Mouse (Mus musculus): ENCODE measurements around the gene Serpina3c. TPM values are rescaled to one million over a fixed set of nuclear protein-coding genes. Genes with fewer than 3 reads are reported as not detected.
"Not testable (repeated sequence)": the region's sequence is repeated elsewhere in the genome, so short reads cannot be mapped to it uniquely, and the experiment has no call there.

The Serpina3c gene
- total and polyA plus RNA-seq, 2 experiments from 2014 or later: 0.09 TPM; not detected in 1

DNA sequence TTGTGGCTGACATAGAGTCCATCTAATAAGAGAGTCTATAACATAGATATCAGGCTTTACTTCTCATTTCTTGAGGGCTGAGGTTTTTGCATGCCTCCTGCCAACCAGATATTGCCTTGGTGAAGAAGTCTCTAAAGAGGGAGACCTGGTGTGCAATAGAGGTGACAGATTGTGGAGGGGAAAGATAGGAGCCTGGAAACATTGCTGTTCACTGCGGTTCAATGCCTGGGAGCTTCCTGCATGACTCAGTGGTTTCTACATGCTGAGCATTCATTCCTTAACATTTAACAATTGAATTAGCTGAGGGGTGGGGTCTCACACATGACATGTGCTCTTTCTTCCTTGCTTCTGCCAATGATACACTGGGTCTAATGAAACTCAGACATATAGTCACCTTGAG lies 30.6 kb downstream of the Serpina3c start:
- 81% methylated on average over 1 of the region's 1 CpGs for WGBS
- no peak overlapping the region for H3K9ac ChIP-seq (replicated peaks; ENCODE audit: low read length)
- H3K4me2 ChIP-seq (ENCODE audit: low read depth, low read length): no peak overlapping the region
- DNase-seq (ENCODE audit: low spot score): no peak
- no peak for TF ChIP-seq CTCF (IDR thresholded peaks at IDR 0.05; ENCODE audit: low read depth)
- no peaks in the 10 kb centered on the region for H3K4me1 ChIP-seq (ENCODE audit: insufficient read depth, low read length)
- no peaks in the 10 kb centered on the region for H3K27me3 ChIP-seq (ENCODE audit: insufficient read depth, low read length)
- no peak for ATAC-seq
- H3K9me3 ChIP-seq (ENCODE audit: low read length): no peaks in the 10 kb centered on the region
- H3K27ac ChIP-seq: no peak overlapping the region
- H3K4me3 ChIP-seq (ENCODE audit: low read length): no peak overlapping the region
- no peaks in the 10 kb centered on the region for H3K36me3 ChIP-seq (ENCODE audit: insufficient read depth, low read length)

DNA sequence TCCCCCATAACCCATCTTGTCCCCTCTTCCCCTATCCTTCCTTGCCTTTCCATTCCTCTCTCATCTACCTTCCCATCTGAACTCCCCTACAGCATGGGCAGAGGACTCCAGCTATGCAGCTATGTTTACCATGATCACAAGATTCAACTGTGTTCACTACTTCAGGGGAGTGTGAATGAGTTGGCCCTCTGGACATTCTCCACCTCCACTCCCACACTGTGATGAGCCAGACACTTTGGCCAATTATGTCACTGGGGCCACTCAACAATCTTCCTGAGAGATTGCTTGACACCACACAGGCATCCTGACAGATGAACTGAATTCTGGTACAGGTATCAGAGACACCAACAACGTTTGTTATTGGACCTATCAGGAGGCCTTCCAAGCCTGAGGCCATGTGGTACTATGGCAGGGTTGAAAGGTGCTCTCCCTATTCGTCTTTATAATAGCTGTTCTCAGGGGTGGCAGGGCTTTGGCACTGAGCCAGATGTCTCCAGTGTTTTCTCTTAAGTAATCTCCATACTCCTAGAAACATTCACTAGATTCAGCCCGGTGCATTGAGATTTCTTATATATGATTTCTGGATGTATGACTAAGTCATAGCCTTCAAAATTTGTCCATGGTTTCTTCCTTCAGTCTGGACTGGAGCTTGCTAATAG lies 38.6 kb downstream of the Serpina3c start:
- H3K9ac ChIP-seq (replicated peaks; ENCODE audit: low read length): no peak overlapping the region
- H3K27ac ChIP-seq: no peak overlapping the region
- WGBS: 50% methylated on average over 3 of the region's 3 CpGs
- H3K4me2 ChIP-seq (ENCODE audit: low read depth, low read length): no peak overlapping the region
- H3K4me1 ChIP-seq (ENCODE audit: insufficient read depth, low read length): no peaks in the 10 kb centered on the region
- no peak overlapping the region for H3K4me3 ChIP-seq (ENCODE audit: low read length)
- no peaks in the 10 kb centered on the region for H3K36me3 ChIP-seq (ENCODE audit: insufficient read depth, low read length)
- H3K27me3 ChIP-seq (ENCODE audit: insufficient read depth, low read length): no peaks in the 10 kb centered on the region
- DNase-seq (ENCODE audit: low spot score): no peak
- ATAC-seq: no peak
- TF ChIP-seq CTCF (IDR thresholded peaks at IDR 0.05; ENCODE audit: low read depth): no peak
- H3K9me3 ChIP-seq (ENCODE audit: low read length): no peaks in the 10 kb centered on the region

DNA sequence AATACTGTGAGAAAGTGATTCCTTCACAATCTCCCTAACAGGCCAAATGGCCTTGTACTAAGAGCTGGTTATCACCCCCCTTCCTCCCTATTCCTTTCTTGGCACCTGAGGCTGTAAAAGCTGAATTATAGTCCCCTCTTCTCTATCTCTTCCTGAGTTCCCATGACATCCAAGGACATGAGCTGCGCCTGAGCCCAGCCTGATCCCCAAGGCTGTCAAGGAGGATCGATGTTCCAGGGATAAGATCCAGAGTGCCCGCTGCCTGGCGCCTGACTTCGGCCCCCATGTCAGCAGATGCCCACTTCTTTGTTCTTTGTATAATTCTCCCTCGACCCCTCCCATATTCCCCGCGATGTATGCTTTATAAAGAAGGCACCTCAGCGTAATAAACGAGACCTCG lies 41.3 kb downstream of the Serpina3c start, which contains the start of gene Serpina3a:
Serpina3a (plus strand) TSS at position 392 of the 400 bp plus-strand sequence.
- 88% methylated on average over 11 of the region's 11 CpGs for WGBS
- not testable (repeated sequence) for H3K36me3 ChIP-seq (ENCODE audit: insufficient read depth, low read length); H3K27ac ChIP-seq; H3K9ac ChIP-seq (replicated peaks; ENCODE audit: low read length); DNase-seq (ENCODE audit: low spot score); H3K4me2 ChIP-seq (ENCODE audit: low read depth, low read length); H3K27me3 ChIP-seq (ENCODE audit: insufficient read depth, low read length); H3K4me3 ChIP-seq (ENCODE audit: low read length); ATAC-seq; H3K4me1 ChIP-seq (ENCODE audit: insufficient read depth, low read length); H3K9me3 ChIP-seq (ENCODE audit: low read length)

DNA sequence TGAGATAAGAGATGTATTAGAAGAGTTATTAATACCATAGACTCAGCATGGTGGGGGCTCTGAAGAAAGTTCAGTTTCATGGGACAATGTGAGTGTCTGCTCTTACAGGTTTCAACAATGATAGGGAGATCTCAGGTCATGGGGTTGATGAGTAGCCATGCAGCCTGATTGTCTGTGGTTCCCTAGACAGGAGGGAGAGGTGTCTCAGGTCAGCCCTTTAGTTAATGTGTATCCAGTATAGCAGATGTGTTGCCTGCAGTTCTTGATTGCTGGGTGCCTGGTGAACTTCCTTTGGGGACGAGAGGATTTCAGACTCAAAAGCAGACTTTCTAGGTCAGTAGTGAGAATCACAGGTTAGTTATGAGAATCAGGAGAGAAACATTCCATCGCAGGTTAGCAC lies 45.2 kb downstream of the Serpina3c start:
- Histone ChIP-seq H3K4me2 (ENCODE audit: low read depth, low read length) (no peak overlapping the region), H3K36me3 (ENCODE audit: insufficient read depth, low read length) (no peaks in the 10 kb centered on the region), H3K9ac (replicated peaks; ENCODE audit: low read length) (no peak overlapping the region), H3K9me3 (ENCODE audit: low read length) (no peaks in the 10 kb centered on the region), H3K4me3 (ENCODE audit: low read length) (no peak overlapping the region), H3K27me3 (ENCODE audit: insufficient read depth, low read length) (no peaks in the 10 kb centered on the region), H3K27ac (no peak overlapping the region), H3K4me1 (ENCODE audit: insufficient read depth, low read length) (no peaks in the 10 kb centered on the region)
- no peak for TF ChIP-seq CTCF (IDR thresholded peaks at IDR 0.05; ENCODE audit: low read depth)
- DNase-seq (ENCODE audit: low spot score): no peak
- WGBS: 89% methylated on average over 2 of the region's 2 CpGs
- ATAC-seq: no peak

DNA sequence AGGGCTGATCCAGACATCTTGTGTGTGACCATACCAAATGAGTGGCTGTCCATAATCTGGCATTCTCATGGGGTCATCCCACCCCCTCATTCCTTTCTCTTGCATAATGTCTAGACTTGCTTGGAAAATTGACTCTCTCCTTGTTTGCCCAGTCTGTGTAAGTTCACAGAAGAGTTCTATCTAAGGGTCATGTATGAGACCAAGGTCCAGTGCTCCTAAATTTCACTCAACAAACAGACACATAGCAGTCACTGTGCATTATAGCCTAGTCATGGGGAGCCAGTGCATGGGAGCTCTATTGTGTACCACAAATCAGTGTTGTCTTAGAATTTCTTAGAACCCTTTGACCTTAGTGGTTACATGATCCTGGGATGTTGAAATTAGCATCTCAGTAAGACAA lies 46.8 kb downstream of the Serpina3c start:
- no peak overlapping the region for H3K4me3 ChIP-seq (ENCODE audit: low read length)
- ATAC-seq (no peak), DNase-seq (ENCODE audit: low spot score) (no peak)
- H3K27ac ChIP-seq: no peak overlapping the region
- H3K9ac ChIP-seq (replicated peaks; ENCODE audit: low read length): no peak overlapping the region
- no peaks in the 10 kb centered on the region for H3K9me3 ChIP-seq (ENCODE audit: low read length)
- no peak for TF ChIP-seq CTCF (IDR thresholded peaks at IDR 0.05; ENCODE audit: low read depth)
- no peak overlapping the region for H3K4me2 ChIP-seq (ENCODE audit: low read depth, low read length)
- H3K36me3 ChIP-seq (ENCODE audit: insufficient read depth, low read length): no peaks in the 10 kb centered on the region
- no peaks in the 10 kb centered on the region for H3K4me1 ChIP-seq (ENCODE audit: insufficient read depth, low read length)
- H3K27me3 ChIP-seq (ENCODE audit: insufficient read depth, low read length): no peaks in the 10 kb centered on the region

DNA sequence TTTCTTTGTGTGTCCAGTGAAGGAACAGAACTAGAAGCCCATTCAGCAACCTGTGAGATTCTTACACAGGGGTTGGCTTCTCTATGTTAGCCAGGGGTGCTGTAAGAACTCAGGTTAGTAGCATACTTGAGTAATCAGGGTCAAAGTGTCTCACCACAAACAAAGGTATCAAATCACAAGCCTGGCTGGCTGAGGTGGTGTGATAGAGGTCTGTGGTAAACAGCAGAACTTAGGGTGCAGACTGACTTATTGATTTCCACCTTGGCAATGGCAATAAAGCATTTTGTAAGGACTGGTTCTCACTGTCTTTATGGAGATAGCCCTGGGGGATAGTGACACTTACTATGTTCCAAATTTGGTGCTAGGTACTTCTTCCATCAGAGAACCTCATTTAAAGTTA lies 47.8 kb downstream of the Serpina3c start:
- no peak for TF ChIP-seq CTCF (IDR thresholded peaks at IDR 0.05; ENCODE audit: low read depth)
- ATAC-seq: no peak
- no peaks in the 10 kb centered on the region for H3K9me3 ChIP-seq (ENCODE audit: low read length)

DNA sequence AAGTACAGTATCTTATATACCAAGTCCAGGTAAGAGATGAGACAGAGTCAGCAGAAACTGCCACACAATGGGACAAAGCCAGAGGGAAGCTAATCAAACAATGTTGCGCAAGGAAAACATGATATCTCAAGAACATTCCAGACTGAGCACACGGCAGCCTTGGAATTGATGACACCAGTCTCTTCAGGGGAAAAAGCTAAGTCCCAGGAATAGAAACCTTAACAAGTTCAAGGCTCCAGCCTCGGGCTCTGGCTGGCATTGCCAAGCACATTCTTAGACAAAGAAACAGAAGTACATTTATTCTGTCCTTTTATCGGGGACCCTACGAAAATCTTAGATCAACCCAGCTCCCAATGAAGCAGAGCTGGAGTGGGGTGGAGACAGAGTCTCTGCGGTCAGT lies 52.9 kb downstream of the Serpina3c start, which contains the start of gene Serpina5:
Serpina5 (plus strand) TSS at position 346 of the 400 bp plus-strand sequence.
- Histone ChIP-seq H3K27ac (no peak within 1 kb of the TSS), H3K4me3 (ENCODE audit: low read length) (no peak within 1 kb of the TSS), H3K9me3 (ENCODE audit: low read length) (no peaks in the 10 kb centered on the region), H3K27me3 (ENCODE audit: insufficient read depth, low read length) (no peaks in the 10 kb centered on the region), H3K4me1 (ENCODE audit: insufficient read depth, low read length) (no peaks in the 10 kb centered on the region), H3K4me2 (ENCODE audit: low read depth, low read length) (no peak within 1 kb of the TSS), H3K36me3 (ENCODE audit: insufficient read depth, low read length) (no peaks in the 10 kb centered on the region), H3K9ac (replicated peaks; ENCODE audit: low read length) (no peak within 1 kb of the TSS)
- TF ChIP-seq CTCF (IDR thresholded peaks at IDR 0.05; ENCODE audit: low read depth): no peak
- no peak for DNase-seq (ENCODE audit: low spot score)
- no peak for ATAC-seq
- WGBS: 92% methylated on average over 6 of the region's 6 CpGs

More for the DNA sequence above, 47.8 kb downstream of the Serpina3c start:
- Histone ChIP-seq H3K27ac (no peak overlapping the region), H3K36me3 (ENCODE audit: insufficient read depth, low read length) (no peaks in the 10 kb centered on the region), H3K9ac (replicated peaks; ENCODE audit: low read length) (no peak overlapping the region), H3K4me1 (ENCODE audit: insufficient read depth, low read length) (no peaks in the 10 kb centered on the region), H3K4me2 (ENCODE audit: low read depth, low read length) (no peak overlapping the region), H3K4me3 (ENCODE audit: low read length) (no peak overlapping the region), H3K27me3 (ENCODE audit: insufficient read depth, low read length) (no peaks in the 10 kb centered on the region)
- DNase-seq (ENCODE audit: low spot score): no peak

Other genes with a start within 250 kb of the Serpina3c start
- gene Serpina1c, start 249.0 kb downstream of the Serpina3c start, total RNA-seq (2014; rRNA removed): not detected in 2 replicates
- not detected in 2 replicates for gene Serpina1c, start 249.0 kb downstream of the Serpina3c start, polyA plus RNA-seq (2015; fragmentation: Nextera tagmentation; extraction: Ambion mirVana)
- gene Serpina1e, start 194.9 kb downstream of the Serpina3c start, total RNA-seq (2014; rRNA removed): not detected in 2 replicates
- not detected in 2 replicates for gene Serpina1e, start 194.9 kb downstream of the Serpina3c start, polyA plus RNA-seq (2015; fragmentation: Nextera tagmentation; extraction: Ambion mirVana)
- gene Serpina11, start 163.9 kb downstream of the Serpina3c start, total RNA-seq (2014; rRNA removed): not detected in 2 replicates
- 0.13 TPM in 1 of 2 replicates, not detected in the other for gene Serpina11, start 163.9 kb downstream of the Serpina3c start, polyA plus RNA-seq (2015; fragmentation: Nextera tagmentation; extraction: Ambion mirVana)
- not detected in 2 replicates for gene Serpina9, start 140.1 kb downstream of the Serpina3c start, total RNA-seq (2014; rRNA removed)
- 0.38 and 0.43 TPM in 2 replicates for gene Serpina9, start 140.1 kb downstream of the Serpina3c start, polyA plus RNA-seq (2015; fragmentation: Nextera tagmentation; extraction: Ambion mirVana)
- gene Serpina12, start 109.4 kb downstream of the Serpina3c start, total RNA-seq (2014; rRNA removed): not detected in 2 replicates
- not detected in 2 replicates for gene Serpina12, start 109.4 kb downstream of the Serpina3c start, polyA plus RNA-seq (2015; fragmentation: Nextera tagmentation; extraction: Ambion mirVana)
- gene Serpina5, start 52.8 kb downstream of the Serpina3c start, total RNA-seq (2014; rRNA removed): 0.21 TPM in 1 of 2 replicates, not detected in the other
- gene Serpina5, start 52.8 kb downstream of the Serpina3c start, polyA plus RNA-seq (2015; fragmentation: Nextera tagmentation; extraction: Ambion mirVana): not detected in 2 replicates
- gene Serpina3a, start 41.1 kb downstream of the Serpina3c start, total RNA-seq (2014; rRNA removed): not detected in 2 replicates
- gene Serpina3a, start 41.1 kb downstream of the Serpina3c start, polyA plus RNA-seq (2015; fragmentation: Nextera tagmentation; extraction: Ambion mirVana): not detected in 2 replicates
- gene Serpina3b, start 25.9 kb downstream of the Serpina3c start, total RNA-seq (2014; rRNA removed): not detected in 2 replicates
- gene Serpina3b, start 25.9 kb downstream of the Serpina3c start, polyA plus RNA-seq (2015; fragmentation: Nextera tagmentation; extraction: Ambion mirVana): not detected in 2 replicates
- 0.43 TPM in 1 of 2 replicates, not detected in the other for gene Serpina3f, start 60.7 kb upstream of the Serpina3c start, total RNA-seq (2014; rRNA removed)
- gene Serpina3f, start 60.7 kb upstream of the Serpina3c start, polyA plus RNA-seq (2015; fragmentation: Nextera tagmentation; extraction: Ambion mirVana): 0.09 TPM in 2 replicates
- 0.68 and 0.78 TPM in 2 replicates for gene Serpina3g, start 82.4 kb upstream of the Serpina3c start, total RNA-seq (2014; rRNA removed)
- 1.1 and 1.7 TPM in 2 replicates for gene Serpina3g, start 82.4 kb upstream of the Serpina3c start, polyA plus RNA-seq (2015; fragmentation: Nextera tagmentation; extraction: Ambion mirVana)
- 1.6 TPM in 1 of 2 replicates, not detected in the other for gene Serpina3i, start 109.3 kb upstream of the Serpina3c start, total RNA-seq (2014; rRNA removed)
- gene Serpina3i, start 109.3 kb upstream of the Serpina3c start, polyA plus RNA-seq (2015; fragmentation: Nextera tagmentation; extraction: Ambion mirVana): not detected in 2 replicates
- not detected in 2 replicates for gene Serpina3j, start 160.7 kb upstream of the Serpina3c start, total RNA-seq (2014; rRNA removed)
- gene Serpina3j, start 160.7 kb upstream of the Serpina3c start, polyA plus RNA-seq (2015; fragmentation: Nextera tagmentation; extraction: Ambion mirVana): not detected in 2 replicates
- gene Serpina3k, start 184.6 kb upstream of the Serpina3c start, total RNA-seq (2014; rRNA removed): not detected in 2 replicates
- not detected in 2 replicates for gene Serpina3k, start 184.6 kb upstream of the Serpina3c start, polyA plus RNA-seq (2015; fragmentation: Nextera tagmentation; extraction: Ambion mirVana)
- gene Serpina3m, start 184.6 kb upstream of the Serpina3c start, total RNA-seq (2014; rRNA removed): not detected in 2 replicates
- gene Serpina3m, start 184.6 kb upstream of the Serpina3c start, polyA plus RNA-seq (2015; fragmentation: Nextera tagmentation; extraction: Ambion mirVana): not detected in 2 replicates